Mouse (Mus musculus): ENCODE measurements around the gene Gm10382.

DNA sequence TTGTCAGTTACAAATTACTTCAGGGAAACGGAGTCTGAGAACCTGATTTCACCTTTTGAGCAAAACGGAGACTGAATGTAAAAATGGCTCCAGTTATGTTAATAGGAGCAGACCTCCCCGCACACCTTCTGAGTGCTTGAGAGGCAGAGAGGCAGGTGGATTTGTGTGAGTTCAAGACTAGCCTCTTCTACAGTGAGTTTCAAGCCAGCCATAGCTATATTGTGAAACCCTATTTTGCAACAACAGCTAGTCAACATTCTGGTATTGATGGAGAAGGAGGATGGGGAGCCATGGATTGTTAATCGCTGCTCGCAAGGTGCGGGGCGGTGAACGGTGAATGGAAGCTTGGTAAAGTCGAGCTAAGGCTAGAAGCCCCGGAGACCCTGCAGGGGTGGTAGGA is 13.4 kb downstream of the Gm10382 start:
- TF ChIP-seq MAX (IDR thresholded peaks at IDR 0.05) (no peak), CTCF (IDR thresholded peaks at IDR 0.05; ENCODE audit: control insufficient read depth, insufficient read depth, insufficient read length) (no peak), USF1 (IDR thresholded peaks at IDR 0.05; ENCODE audit: low read depth) (no peak)
